Mouse (Mus musculus) left cerebral cortex, postnatal 4 days (tissue): ENCODE measurements around the gene Olfr1475. TPM values are rescaled to one million over a fixed set of nuclear protein-coding genes. Genes with fewer than 3 reads are reported as not detected.
"Not testable (repeated sequence)": the region's sequence is repeated elsewhere in the genome, so short reads cannot be mapped to it uniquely, and the experiment has no call there.

Source experiments
- DNase-seq: peaks from one replicate; pipeline ENCODE4 v3.0.0-alpha.2; 2022
- intact Hi-C: fragments of 180-260 bp; cut with DNase I; formaldehyde crosslinking; loops from one replicate; pipeline ENCODE4 v1.15.1; 2025
- total RNA-seq, 2 experiments: library from RNA; stranded (reverse); gene quantifications; 2 replicates each; pipeline ENCODE4 v1.2.3; 2021

Olfr1475 gene
- total RNA-seq: not detected

- no peak for DNase-seq
- intact Hi-C loops: no loop called here
Measured at GRCm38 (mm10) chr19:13480096-13480495, at the start of gene Olfr1475. Olfr1475 (minus strand) TSS chr19:13480196.

GRCm38 (mm10) chr19:13527613-13528012 lies 47.6 kb upstream of the Olfr1475 start, which contains the start of gene Olfr1480:
Olfr1480 (plus strand) TSS chr19:13527913.
- DNase-seq: no peak
- intact Hi-C loops: no loop called here

- DNase-seq: no peak
- intact Hi-C loops: no loop called here
Measured at GRCm38 (mm10) chr19:13500246-13500645, 20.2 kb upstream of the Olfr1475 start, which contains the start of gene Olfr1477. Olfr1477 (plus strand) TSS chr19:13500546.

- intact Hi-C loops: not testable (repeated sequence)
Measured at GRCm38 (mm10) chr19:13469265-13469664, 10.7 kb downstream of the Olfr1475 start, which contains the start of gene Olfr1474. Olfr1474 (plus strand) TSS chr19:13469565.

GRCm38 (mm10) chr19:13455986-13456385 lies 24.0 kb downstream of the Olfr1475 start, which contains the start of gene Olfr1472:
Olfr1472 (minus strand) TSS chr19:13456086.
- intact Hi-C loops: no loop called here
- no peak for DNase-seq

More at GRCm38 (mm10) chr19:13469265-13469664, 10.7 kb downstream of the Olfr1475 start, which contains the start of gene Olfr1474:
- not testable (repeated sequence) for DNase-seq

GRCm38 (mm10) chr19:13443109-13443508 lies 36.9 kb downstream of the Olfr1475 start, which contains the start of gene Olfr1471:
Olfr1471 (plus strand) TSS chr19:13443409.
- DNase-seq, intact Hi-C loops: not testable (repeated sequence)

Other genes starting within 250 kb of the Olfr1475 start
- not detected for gene Olfr1463, start 248.9 kb downstream of the Olfr1475 start, total RNA-seq
- not detected for gene Olfr1465, start 164.7 kb downstream of the Olfr1475 start, total RNA-seq
- gene Olfr1466, start 141.3 kb downstream of the Olfr1475 start, total RNA-seq: not detected
- gene Olfr1467, start 118.0 kb downstream of the Olfr1475 start, total RNA-seq: not detected
- gene Olfr1469, start 72.3 kb downstream of the Olfr1475 start, total RNA-seq: not detected
- not detected for gene Olfr1471, start 36.8 kb downstream of the Olfr1475 start, total RNA-seq
- not detected for gene Olfr1472, start 24.1 kb downstream of the Olfr1475 start, total RNA-seq
- not detected for gene Olfr1474, start 10.6 kb downstream of the Olfr1475 start, total RNA-seq
- gene Olfr1477, start 20.4 kb upstream of the Olfr1475 start, total RNA-seq: not detected
- gene Olfr1480, start 47.7 kb upstream of the Olfr1475 start, total RNA-seq: not detected
- gene Olfr1484, start 103.3 kb upstream of the Olfr1475 start, total RNA-seq: not detected
- gene Olfr1487, start 137.2 kb upstream of the Olfr1475 start, total RNA-seq: not detected
- gene Olfr1489, start 151.4 kb upstream of the Olfr1475 start, total RNA-seq: not detected
- not detected for gene Olfr1490, start 170.9 kb upstream of the Olfr1475 start, total RNA-seq
- not detected for gene Olfr1491, start 217.1 kb upstream of the Olfr1475 start, total RNA-seq
- not detected for gene Olfr1493-ps1, start 243.1 kb upstream of the Olfr1475 start, total RNA-seq